Mouse (Mus musculus) embryonic facial prominence, embryonic 13.5 days (tissue): ENCODE results near the gene Gjb1. TPM values are rescaled to one million over a fixed set of nuclear protein-coding genes. Genes with fewer than 3 reads are reported as not detected.

Experiments
- ATAC-seq: fragments of 200-750 bp; cut with Nextera tagmentation; 2 replicates; pipeline ENCODE4 v1.8.0; 2017; ENCODE audit warnings: low read depth; ENCODE audit not compliant: insufficient number of reproducible peaks, insufficient read depth, low FRiP score, low TSS enrichment
- H3K27ac ChIP-seq: fragments of 300-500 bp; sonication (generic); 2 replicates; pipeline ENCODE4 v1.5.1; 2015; ENCODE audit warnings: moderate library complexity, mild to moderate bottlenecking, inconsistent platforms
- H3K27me3 ChIP-seq: fragments of 300-500 bp; sonication (generic); 2 replicates; pipeline ENCODE4 v1.6.1; 2015; ENCODE audit warnings: mild to moderate bottlenecking, inconsistent platforms
- H3K36me3 ChIP-seq: fragments of 300-500 bp; sonication (generic); 2 replicates; pipeline ENCODE4 v1.6.1; 2015; ENCODE audit warnings: mild to moderate bottlenecking, inconsistent platforms
- H3K4me1 ChIP-seq: fragments of 300-500 bp; sonication (generic); 2 replicates; pipeline ENCODE4 v1.6.1; 2015; ENCODE audit warnings: inconsistent platforms
- H3K4me2 ChIP-seq: fragments of 300-500 bp; sonication (generic); 2 replicates; pipeline ENCODE4 v1.6.1; 2015; ENCODE audit warnings: moderate library complexity, mild to moderate bottlenecking, inconsistent platforms
- H3K4me3 ChIP-seq: fragments of 300-500 bp; sonication (generic); 2 replicates; pipeline ENCODE4 v1.5.1; 2015; ENCODE audit warnings: mild to moderate bottlenecking, inconsistent platforms
- H3K9ac ChIP-seq: fragments of 300-500 bp; sonication (generic); 2 replicates; pipeline ENCODE4 v1.6.1; 2015; ENCODE audit warnings: mild to moderate bottlenecking, inconsistent platforms
- H3K9me3 ChIP-seq: fragments of 300-500 bp; sonication (generic); 2 replicates; pipeline ENCODE4 v1.6.1; 2016; ENCODE audit warnings: inconsistent platforms
- WGBS: fragments of 180-500 bp; shearing (Covaris S2); methylation state at CpG from one replicate; pipeline ENCODE4 v1.1.7; 2015; ENCODE audit warnings: mixed read lengths; 5-methylcytosine and 5-hydroxymethylcytosine counted together
- polyA plus RNA-seq: library from polyadenylated mRNA; unstranded; fragments of >200 nt; fragmentation: Nextera tagmentation; extraction: Ambion mirVana; gene quantifications from 2 replicates; pipeline ENCODE4 v1.2.1, GENCODE M21; 2015

The Gjb1 gene
- polyA plus RNA-seq, 1 experiment from 2014 or later: not detected

GRCm38 (mm10) chrX:101418946-101419724, 43.0 kb downstream of the Gjb1 start:
- 31% methylated on average over 36 of the region's 36 CpGs for WGBS
- Histone ChIP-seq H3K4me1 (peaks cover 19% of the 10 kb centered on the region), H3K4me3 (peak overlapping the region; percentile 54), H3K36me3 (peaks cover 15% of the 10 kb centered on the region; the same call in 1 of the 2 replicates), H3K9ac (peak overlapping the region; percentile 76), H3K9me3 (no peaks in the 10 kb centered on the region), H3K27ac (peak overlapping the region; percentile 79), H3K27me3 (peaks cover 19% of the 10 kb centered on the region; the same call in 1 of the 2 replicates), H3K4me2 (peak overlapping the region; percentile 69)
- ATAC-seq: no peak

- Histone ChIP-seq H3K9me3 (no peaks in the 10 kb centered on the region), H3K4me1 (peaks cover 19% of the 10 kb centered on the region), H3K9ac (peak overlapping the region; percentile 76), H3K36me3 (0 out of 2 replicates have a peak, but pooled peaks cover 10% of the 10 kb centered on the region), H3K27me3 (peaks cover 19% of the 10 kb centered on the region; the same call in 1 of the 2 replicates), H3K27ac (peak overlapping the region; percentile 79), H3K4me3 (peak overlapping the region; percentile 54), H3K4me2 (peak overlapping the region; percentile 69)
- ATAC-seq: peak; percentile 94
- 22% methylated on average over 52 of the region's 54 CpGs for WGBS
These were observed 43.8 kb downstream of the Gjb1 start for GRCm38 (mm10) chrX:101419725-101420699.

- peak within 1 kb of the TSS; percentile 60 for H3K27ac ChIP-seq
- H3K4me3 ChIP-seq: peak within 1 kb of the TSS; percentile 54
- 31% methylated on average over 4 of the region's 4 CpGs for WGBS
- H3K36me3 ChIP-seq: 0 out of 2 replicates have a peak, but pooled peaks cover 7% of the 10 kb centered on the region
- peaks cover 19% of the 10 kb centered on the region for H3K4me1 ChIP-seq
- H3K4me2 ChIP-seq: peak within 1 kb of the TSS; percentile 69
- H3K9ac ChIP-seq: peak within 1 kb of the TSS; percentile 68
- peaks cover 19% of the 10 kb centered on the region; the same call in 1 of the 2 replicates for H3K27me3 ChIP-seq
- no peak for ATAC-seq
- no peaks in the 10 kb centered on the region for H3K9me3 ChIP-seq
These were observed 44.5 kb downstream of the Gjb1 start, which contains the start of gene Zmym3 for GRCm38 (mm10) chrX:101420700-101421095. TSS of gene Zmym3 (minus strand) at chrX:101420849.

DNA sequence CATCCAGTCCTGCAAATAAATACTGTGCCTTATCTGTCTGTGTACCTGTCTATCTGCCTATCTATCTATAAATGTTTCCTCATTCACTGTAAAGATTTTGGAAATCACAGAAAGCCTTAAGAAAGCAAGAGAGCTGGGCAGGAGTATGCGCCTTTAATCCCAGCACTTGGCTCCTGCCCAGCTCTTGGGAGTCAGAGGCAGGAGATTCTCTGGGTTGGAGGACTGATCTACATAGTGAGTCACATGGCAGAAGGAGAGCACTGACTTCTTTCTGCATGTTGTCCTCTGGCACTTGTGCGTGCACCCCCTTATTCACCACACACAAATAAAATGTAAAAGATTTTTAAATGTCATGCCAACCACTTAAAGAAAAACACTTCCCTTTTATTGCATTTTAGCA, 47.3 kb downstream of the Gjb1 start:
- no peak overlapping the region for H3K4me3 ChIP-seq
- H3K4me1 ChIP-seq: peaks cover 7% of the 10 kb centered on the region
- peaks cover 8% of the 10 kb centered on the region; the same call in 1 of the 2 replicates for H3K27me3 ChIP-seq
- H3K36me3 ChIP-seq: no peaks in the 10 kb centered on the region
- WGBS: 72% methylated on average over 2 of the region's 2 CpGs
- H3K4me2 ChIP-seq: no peak overlapping the region
- no peaks in the 10 kb centered on the region for H3K9me3 ChIP-seq
- ATAC-seq: no peak
- no peak overlapping the region for H3K27ac ChIP-seq
- H3K9ac ChIP-seq: no peak overlapping the region

DNA sequence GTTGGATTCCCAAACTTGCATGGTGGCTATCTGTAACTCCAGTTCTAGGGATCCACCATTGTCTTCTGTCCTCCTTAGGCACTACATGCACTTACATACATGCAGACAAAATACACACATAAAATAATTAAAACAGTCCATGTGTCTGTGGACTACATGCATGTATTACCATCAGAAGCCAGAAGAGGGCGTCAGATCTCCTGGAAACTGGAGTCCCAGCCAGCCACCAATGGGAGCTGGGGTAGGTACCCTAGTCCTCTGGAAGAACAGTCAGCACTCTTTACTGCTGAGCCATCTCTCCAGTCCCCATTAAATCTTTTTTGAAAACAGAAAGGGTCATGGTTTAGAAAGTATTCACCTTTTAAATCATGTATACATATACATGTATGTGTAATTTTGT, 51.6 kb downstream of the Gjb1 start:
- no peak overlapping the region for H3K4me2 ChIP-seq
- H3K9ac ChIP-seq: no peak overlapping the region
- ATAC-seq: no peak
- peaks cover 12% of the 10 kb centered on the region; the same call in 1 of the 2 replicates for H3K36me3 ChIP-seq
- no peaks in the 10 kb centered on the region for H3K4me1 ChIP-seq
- no peaks in the 10 kb centered on the region for H3K27me3 ChIP-seq
- no peaks in the 10 kb centered on the region for H3K9me3 ChIP-seq
- no peak overlapping the region for H3K4me3 ChIP-seq
- no peak overlapping the region for H3K27ac ChIP-seq
- WGBS: 11% methylated on average over 1 of the region's 1 CpGs

GRCm38 (mm10) chrX:101428785-101429141, 52.6 kb downstream of the Gjb1 start:
- H3K27ac ChIP-seq: peak overlapping the region; percentile 95
- no peak for ATAC-seq
- no peaks in the 10 kb centered on the region for H3K9me3 ChIP-seq
- peak overlapping the region; percentile 61 for H3K4me3 ChIP-seq
- H3K27me3 ChIP-seq: no peaks in the 10 kb centered on the region
- H3K9ac ChIP-seq: 0 out of 2 replicates have a peak overlapping the region, but pooled peaks have one; percentile 54
- peaks cover 16% of the 10 kb centered on the region for H3K36me3 ChIP-seq
- no peaks in the 10 kb centered on the region for H3K4me1 ChIP-seq
- WGBS: 25% methylated on average over 7 of the region's 7 CpGs
- H3K4me2 ChIP-seq: peak overlapping the region; percentile 48

DNA sequence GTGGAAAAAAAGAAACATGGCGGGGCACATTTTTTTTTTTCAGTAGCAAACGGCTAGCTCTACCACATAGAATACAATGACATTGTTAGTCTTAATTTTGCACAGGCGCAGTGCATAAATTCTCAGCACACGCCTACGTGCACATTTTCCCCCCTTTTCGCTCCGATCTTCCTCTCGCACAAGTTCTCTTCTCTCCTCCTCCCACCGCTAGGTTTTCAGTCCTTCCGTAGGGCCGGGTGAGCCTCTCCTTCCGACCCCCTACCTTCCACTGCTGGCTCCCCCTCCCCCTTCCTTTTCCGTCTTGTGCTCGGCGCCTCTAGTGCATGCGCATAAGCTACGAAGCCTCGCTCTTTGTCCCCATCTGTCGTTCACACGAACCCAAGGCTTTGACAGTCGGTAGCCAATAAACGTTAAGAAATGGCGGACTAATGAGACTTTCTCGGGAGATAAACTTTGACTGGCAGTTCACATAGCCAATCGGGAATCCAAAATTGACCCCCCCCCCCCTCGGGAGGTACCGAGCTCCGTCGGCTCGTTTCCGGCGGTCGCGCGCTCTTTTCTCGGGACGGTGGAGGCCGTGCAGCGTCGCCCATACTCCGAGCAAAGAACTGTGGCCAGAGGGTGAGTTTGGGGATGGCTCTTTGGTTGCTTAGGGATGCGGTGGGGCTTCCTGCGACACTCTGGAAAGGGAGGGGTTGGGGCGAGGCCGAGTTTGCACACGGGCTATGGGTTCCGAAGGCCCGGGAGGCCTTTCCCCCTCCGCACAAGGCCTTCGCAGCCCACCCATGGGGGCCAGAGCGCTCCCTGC, 53.2 kb downstream of the Gjb1 start, which contains the start of gene Nono:
TSS of gene Nono (plus strand) at position 177 of the 808 bp plus-strand sequence.
- no peaks in the 10 kb centered on the region for H3K27me3 ChIP-seq
- H3K9me3 ChIP-seq: no peaks in the 10 kb centered on the region
- H3K4me1 ChIP-seq: no peaks in the 10 kb centered on the region
- H3K4me3 ChIP-seq: peak within 1 kb of the TSS; percentile 61
- H3K9ac ChIP-seq: peak within 1 kb of the TSS; percentile 88
- peaks cover 16% of the 10 kb centered on the region for H3K36me3 ChIP-seq
- WGBS: 20% methylated on average over 51 of the region's 51 CpGs
- peak within 1 kb of the TSS; percentile 57 for H3K4me2 ChIP-seq
- H3K27ac ChIP-seq: peak within 1 kb of the TSS; percentile 95
- peak; percentile 95 for ATAC-seq

- peaks cover 16% of the 10 kb centered on the region for H3K36me3 ChIP-seq
- 41% methylated on average over 14 of the region's 14 CpGs for WGBS
- H3K4me3 ChIP-seq: peak overlapping the region; percentile 61
- no peaks in the 10 kb centered on the region for H3K9me3 ChIP-seq
- H3K4me2 ChIP-seq: peak overlapping the region; percentile 57
- ATAC-seq: peak; percentile 46; the same call in 1 of the 2 replicates
- H3K4me1 ChIP-seq: no peaks in the 10 kb centered on the region
- peak overlapping the region; percentile 88 for H3K9ac ChIP-seq
- no peaks in the 10 kb centered on the region for H3K27me3 ChIP-seq
- peak overlapping the region; percentile 95 for H3K27ac ChIP-seq
These were observed 53.8 kb downstream of the Gjb1 start for GRCm38 (mm10) chrX:101429976-101430375.
